Mouse (Mus musculus): ENCODE results near the gene Polh.

Gene Polh

GRCm38 (mm10) chr17:46202421-46203071 lies at the start of gene Polh, which contains the start of gene Xpo5:
Gene Polh, minus strand, starts transcription at chr17:46202645.
Gene Xpo5, plus strand, starts transcription at chr17:46202782.
- DNase-seq (ENCODE audit: low read depth, low spot score) = peak; percentile 97

- no peak for DNase-seq (ENCODE audit: low read depth, low spot score)
Measured at GRCm38 (mm10) chr17:46251174-46251573, 48.7 kb upstream of the Polh start.

- no peak for DNase-seq (ENCODE audit: low read depth, low spot score)
Measured at GRCm38 (mm10) chr17:46248189-46248522, 45.7 kb upstream of the Polh start.

GRCm38 (mm10) chr17:46247512-46248188 lies 45.2 kb upstream of the Polh start, which contains the start of the genes Polr1c and Yipf3:
Gene Polr1c, minus strand, starts transcription at chr17:46248054.
Gene Yipf3, plus strand, starts transcription at chr17:46248080.
- peak; percentile 93 for DNase-seq (ENCODE audit: low read depth, low spot score)

- DNase-seq (ENCODE audit: low read depth, low spot score) = no peak
Measured at GRCm38 (mm10) chr17:46244579-46244978, 42.1 kb upstream of the Polh start.

GRCm38 (mm10) chr17:46243624-46244023 lies 41.2 kb upstream of the Polh start:
- no peak for DNase-seq (ENCODE audit: low read depth, low spot score)

GRCm38 (mm10) chr17:46242993-46243392 lies 40.5 kb upstream of the Polh start:
- DNase-seq (ENCODE audit: low read depth, low spot score) = no peak

- no peak for DNase-seq (ENCODE audit: low read depth, low spot score)
Measured at GRCm38 (mm10) chr17:46242274-46242673, 39.8 kb upstream of the Polh start.

- no peak for DNase-seq (ENCODE audit: low read depth, low spot score)
Measured at GRCm38 (mm10) chr17:46241471-46241870, 39.0 kb upstream of the Polh start.

GRCm38 (mm10) chr17:46239516-46240114 lies 37.2 kb upstream of the Polh start:
- DNase-seq (ENCODE audit: low read depth, low spot score) = no peak

GRCm38 (mm10) chr17:46237480-46237879 lies 35.0 kb upstream of the Polh start:
- DNase-seq (ENCODE audit: low read depth, low spot score) = no peak

- no peak for DNase-seq (ENCODE audit: low read depth, low spot score)
Measured at GRCm38 (mm10) chr17:46237079-46237478, 34.6 kb upstream of the Polh start.

GRCm38 (mm10) chr17:46236067-46236466 lies 33.6 kb upstream of the Polh start:
- no peak for DNase-seq (ENCODE audit: low read depth, low spot score)

GRCm38 (mm10) chr17:46227576-46227975 lies 25.1 kb upstream of the Polh start:
- no peak for DNase-seq (ENCODE audit: low read depth, low spot score)

- DNase-seq (ENCODE audit: low read depth, low spot score) = no peak
Measured at GRCm38 (mm10) chr17:46221601-46222000, 19.2 kb upstream of the Polh start.

- no peak for DNase-seq (ENCODE audit: low read depth, low spot score)
Measured at GRCm38 (mm10) chr17:46210550-46210949, 8.1 kb upstream of the Polh start.

- no peak for DNase-seq (ENCODE audit: low read depth, low spot score)
Measured at GRCm38 (mm10) chr17:46206676-46207075, 4.2 kb upstream of the Polh start.

GRCm38 (mm10) chr17:46203078-46203477 lies 633 bp upstream of the Polh start:
- DNase-seq (ENCODE audit: low read depth, low spot score) = no peak

GRCm38 (mm10) chr17:46201151-46201550 lies 1.3 kb downstream of the Polh start:
- no peak for DNase-seq (ENCODE audit: low read depth, low spot score)

- DNase-seq (ENCODE audit: low read depth, low spot score) = no peak
Measured at GRCm38 (mm10) chr17:46188829-46189228, 13.6 kb downstream of the Polh start.

GRCm38 (mm10) chr17:46182273-46182672 lies 20.2 kb downstream of the Polh start:
- no peak for DNase-seq (ENCODE audit: low read depth, low spot score)

- no peak for DNase-seq (ENCODE audit: low read depth, low spot score)
Measured at GRCm38 (mm10) chr17:46170538-46170937, 31.9 kb downstream of the Polh start.

- DNase-seq (ENCODE audit: low read depth, low spot score) = no peak
Measured at GRCm38 (mm10) chr17:46168768-46169167, 33.7 kb downstream of the Polh start.
